Mouse (Mus musculus): ENCODE measurements around the gene Fam166a.

GRCm38 (mm10) chr2:25231038-25231437, 12.5 kb downstream of the Fam166a start:
- TF ChIP-seq CTCF (IDR thresholded peaks at IDR 0.05; ENCODE audit: low read depth), result no peak
- no peak for TF ChIP-seq EP300 (optimal IDR thresholded peaks at IDR 0.05)

Data from stomach, postnatal 0 days (tissue).